Mouse (Mus musculus): ENCODE data around the gene Stpg3. TPM values are rescaled to one million over a fixed set of nuclear protein-coding genes. Genes with fewer than 3 reads are reported as not detected.

Stpg3 gene
- polyA plus RNA-seq, 1 experiment = not detected

DNA sequence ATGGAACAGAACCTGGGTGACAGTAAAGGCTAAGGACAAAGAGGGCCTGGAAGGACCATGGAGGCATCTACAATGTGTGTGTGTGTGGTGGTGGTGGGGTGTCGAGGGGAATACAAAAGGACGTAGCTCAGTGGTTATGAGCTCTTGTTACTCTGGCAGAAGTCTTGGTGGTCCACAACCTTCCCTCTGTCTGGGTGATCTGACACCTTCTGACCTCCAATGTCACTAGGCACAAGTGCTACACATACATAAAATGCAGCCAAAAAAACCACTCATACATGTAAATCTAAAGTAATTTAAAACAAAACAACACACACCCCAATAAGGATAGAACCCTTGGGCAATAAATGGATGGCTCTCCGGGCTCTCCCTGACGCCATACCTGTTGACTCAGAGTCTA lies 13.0 kb upstream of the Stpg3 start:
- Histone ChIP-seq H3K4me3 (ENCODE audit: low read depth, low read length) (no peak overlapping the region), H3K27ac (ENCODE audit: insufficient read depth, low read length) (no peak overlapping the region), H3K9me3 (replicated peaks; ENCODE audit: control insufficient read depth, insufficient read depth, low read length, poor library complexity, severe bottlenecking) (no peaks in the 10 kb centered on the region), H3K9ac (ENCODE audit: low read depth, poor library complexity, severe bottlenecking) (no peak overlapping the region), H3K36me3 (ENCODE audit: control insufficient read depth, insufficient read depth, low read length, poor library complexity, severe bottlenecking) (peaks cover 9% of the 10 kb centered on the region), H3K27me3 (ENCODE audit: control insufficient read depth, insufficient read depth, low read length, poor library complexity, severe bottlenecking) (no peaks in the 10 kb centered on the region), H3K4me1 (ENCODE audit: control insufficient read depth, insufficient read depth, low read length) (no peaks in the 10 kb centered on the region)
- TF ChIP-seq CTCF (IDR thresholded peaks at IDR 0.05; ENCODE audit: low read depth, low read length) (no peak), EP300 (IDR thresholded peaks at IDR 0.05; ENCODE audit: insufficient read depth, low read depth, low read length) (no peak), POLR2A (IDR thresholded peaks at IDR 0.05; ENCODE audit: insufficient read depth, low read length) (no peak)

GRCm38 (mm10) chr2:25226864-25227263 lies 12.4 kb upstream of the Stpg3 start:
- H3K27ac ChIP-seq (ENCODE audit: insufficient read depth, low read length) = no peak overlapping the region

DNA sequence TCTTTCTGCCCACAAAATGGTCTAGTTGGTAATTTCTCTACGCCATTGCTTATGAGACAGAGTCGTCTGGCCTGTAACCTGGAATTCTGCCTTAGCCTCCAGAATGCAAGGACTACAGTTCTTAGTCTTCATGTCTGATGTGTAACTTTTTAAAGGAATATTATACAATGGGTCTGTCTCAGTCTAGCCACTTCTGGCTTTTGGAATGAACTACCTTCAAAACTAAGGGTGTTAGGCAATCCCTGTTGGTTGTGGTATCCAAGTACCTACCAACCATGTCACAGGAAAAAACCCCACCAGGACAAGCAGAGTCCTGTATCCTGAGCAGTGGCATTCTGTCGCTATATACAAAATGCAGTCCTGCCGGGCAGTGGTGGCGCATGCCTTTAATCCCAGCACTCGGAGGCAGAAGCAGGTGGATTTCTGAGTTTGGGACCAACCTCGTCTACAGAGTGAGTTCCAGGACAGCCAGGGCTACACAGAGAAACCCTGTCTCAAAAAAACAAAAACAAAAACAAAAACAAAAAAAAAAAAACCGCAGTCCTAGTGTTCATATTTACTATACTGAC lies 11.5 kb upstream of the Stpg3 start:
- no peak overlapping the region for H3K4me3 ChIP-seq (ENCODE audit: low read depth, low read length)
- H3K9me3 ChIP-seq (replicated peaks; ENCODE audit: control insufficient read depth, insufficient read depth, low read length, poor library complexity, severe bottlenecking) = no peaks in the 10 kb centered on the region
- H3K27ac ChIP-seq (ENCODE audit: insufficient read depth, low read length) = peak overlapping the region; percentile 98
- no peaks in the 10 kb centered on the region for H3K27me3 ChIP-seq (ENCODE audit: control insufficient read depth, insufficient read depth, low read length, poor library complexity, severe bottlenecking)
- peaks cover 14% of the 10 kb centered on the region for H3K36me3 ChIP-seq (ENCODE audit: control insufficient read depth, insufficient read depth, low read length, poor library complexity, severe bottlenecking)
- H3K9ac ChIP-seq (ENCODE audit: low read depth, poor library complexity, severe bottlenecking) = peak overlapping the region; percentile 76
- H3K4me1 ChIP-seq (ENCODE audit: control insufficient read depth, insufficient read depth, low read length) = no peaks in the 10 kb centered on the region
- TF ChIP-seq EP300 (IDR thresholded peaks at IDR 0.05; ENCODE audit: insufficient read depth, low read depth, low read length) (no peak), CTCF (IDR thresholded peaks at IDR 0.05; ENCODE audit: low read depth, low read length) (no peak), POLR2A (IDR thresholded peaks at IDR 0.05; ENCODE audit: insufficient read depth, low read length) (no peak)

More at GRCm38 (mm10) chr2:25226864-25227263, 12.4 kb upstream of the Stpg3 start:
- H3K9me3 ChIP-seq (replicated peaks; ENCODE audit: control insufficient read depth, insufficient read depth, low read length, poor library complexity, severe bottlenecking) = no peaks in the 10 kb centered on the region
- no peaks in the 10 kb centered on the region for H3K4me1 ChIP-seq (ENCODE audit: control insufficient read depth, insufficient read depth, low read length)
- H3K27me3 ChIP-seq (ENCODE audit: control insufficient read depth, insufficient read depth, low read length, poor library complexity, severe bottlenecking) = no peaks in the 10 kb centered on the region
- H3K36me3 ChIP-seq (ENCODE audit: control insufficient read depth, insufficient read depth, low read length, poor library complexity, severe bottlenecking) = peaks cover 10% of the 10 kb centered on the region
- TF ChIP-seq CTCF (IDR thresholded peaks at IDR 0.05; ENCODE audit: low read depth, low read length) (no peak), POLR2A (IDR thresholded peaks at IDR 0.05; ENCODE audit: insufficient read depth, low read length) (no peak), EP300 (IDR thresholded peaks at IDR 0.05; ENCODE audit: insufficient read depth, low read depth, low read length) (no peak)
- no peak overlapping the region for H3K9ac ChIP-seq (ENCODE audit: low read depth, poor library complexity, severe bottlenecking)
- H3K4me3 ChIP-seq (ENCODE audit: low read depth, low read length) = no peak overlapping the region

DNA sequence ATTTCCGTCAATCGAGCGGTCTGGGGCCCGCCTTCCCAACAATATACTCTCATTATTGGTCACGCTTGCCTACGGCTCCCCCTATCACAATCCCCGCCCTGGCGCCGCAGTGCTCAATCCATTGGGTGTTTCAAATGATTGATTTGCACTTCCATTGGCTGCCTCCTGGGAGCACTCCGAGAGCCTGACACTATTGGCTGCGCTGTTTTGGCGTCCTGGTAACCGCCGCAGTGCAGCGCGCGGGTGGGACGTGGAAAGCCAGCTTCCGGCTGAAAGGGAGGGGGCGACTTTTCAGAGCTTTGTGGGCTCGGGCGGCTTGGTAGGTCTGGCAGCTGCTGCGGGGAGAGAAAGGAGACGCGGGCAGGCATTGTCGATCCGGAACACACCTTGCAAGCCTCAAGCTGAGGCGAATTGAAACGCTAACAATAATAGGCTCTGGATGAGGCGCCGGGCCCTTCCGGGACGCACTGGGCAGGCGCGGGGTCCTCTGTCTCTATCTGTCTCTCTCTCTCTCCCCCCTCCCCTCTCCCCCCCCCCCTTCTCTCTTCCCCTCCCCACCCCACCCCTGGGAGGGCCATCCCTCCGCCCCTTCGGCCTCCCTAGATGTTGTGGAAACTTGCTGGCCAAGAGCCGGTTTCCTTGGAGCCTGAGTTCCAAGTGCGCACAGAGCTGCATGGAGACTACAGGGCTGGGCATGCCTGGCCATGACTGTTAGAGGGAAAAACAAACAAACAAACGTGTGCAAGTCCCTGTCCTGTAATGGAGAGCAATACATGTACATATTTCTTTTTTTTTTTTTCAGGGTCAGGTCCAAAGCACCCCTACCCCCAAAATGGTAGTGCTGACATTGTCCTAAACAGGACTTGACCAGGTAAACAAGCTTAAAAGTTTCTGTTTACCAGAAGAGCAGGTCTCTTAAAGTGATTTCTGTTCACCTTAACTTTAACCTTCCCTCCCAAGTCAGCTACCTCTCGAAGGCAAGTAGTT lies 10.6 kb upstream of the Stpg3 start:
- H3K9me3 ChIP-seq (replicated peaks; ENCODE audit: control insufficient read depth, insufficient read depth, low read length, poor library complexity, severe bottlenecking) = no peaks in the 10 kb centered on the region
- peak overlapping the region; percentile 91 for H3K4me3 ChIP-seq (ENCODE audit: low read depth, low read length)
- TF ChIP-seq EP300 (IDR thresholded peaks at IDR 0.05; ENCODE audit: insufficient read depth, low read depth, low read length) (0 out of 2 replicates have a peak, but pooled peaks have one; percentile 15), CTCF (IDR thresholded peaks at IDR 0.05; ENCODE audit: low read depth, low read length) (no peak), POLR2A (IDR thresholded peaks at IDR 0.05; ENCODE audit: insufficient read depth, low read length) (peak; percentile 45)
- peaks cover 14% of the 10 kb centered on the region for H3K36me3 ChIP-seq (ENCODE audit: control insufficient read depth, insufficient read depth, low read length, poor library complexity, severe bottlenecking)
- peak overlapping the region; percentile 76 for H3K9ac ChIP-seq (ENCODE audit: low read depth, poor library complexity, severe bottlenecking)
- no peaks in the 10 kb centered on the region for H3K4me1 ChIP-seq (ENCODE audit: control insufficient read depth, insufficient read depth, low read length)
- peak overlapping the region; percentile 98 for H3K27ac ChIP-seq (ENCODE audit: insufficient read depth, low read length)
- no peaks in the 10 kb centered on the region for H3K27me3 ChIP-seq (ENCODE audit: control insufficient read depth, insufficient read depth, low read length, poor library complexity, severe bottlenecking)

- H3K36me3 ChIP-seq (ENCODE audit: control insufficient read depth, insufficient read depth, low read length, poor library complexity, severe bottlenecking) = peaks cover 14% of the 10 kb centered on the region
- H3K27ac ChIP-seq (ENCODE audit: insufficient read depth, low read length) = peak within 1 kb of the TSS; percentile 98
- no peaks in the 10 kb centered on the region for H3K27me3 ChIP-seq (ENCODE audit: control insufficient read depth, insufficient read depth, low read length, poor library complexity, severe bottlenecking)
- no peaks in the 10 kb centered on the region for H3K9me3 ChIP-seq (replicated peaks; ENCODE audit: control insufficient read depth, insufficient read depth, low read length, poor library complexity, severe bottlenecking)
- H3K9ac ChIP-seq (ENCODE audit: low read depth, poor library complexity, severe bottlenecking) = peak within 1 kb of the TSS; percentile 85
- TF ChIP-seq EP300 (IDR thresholded peaks at IDR 0.05; ENCODE audit: insufficient read depth, low read depth, low read length) (no peak), POLR2A (IDR thresholded peaks at IDR 0.05; ENCODE audit: insufficient read depth, low read length) (peak; percentile 98)
- peak within 1 kb of the TSS; percentile 92 for H3K4me3 ChIP-seq (ENCODE audit: low read depth, low read length)
- no peaks in the 10 kb centered on the region for H3K4me1 ChIP-seq (ENCODE audit: control insufficient read depth, insufficient read depth, low read length)
Observed at GRCm38 (mm10) chr2:25224492-25224765, 10.0 kb upstream of the Stpg3 start, which contains the start of gene Tubb4b. Gene Tubb4b, minus strand, starts transcription at chr2:25224702.

All from ES-Bruce4 (cell line).